Mouse (Mus musculus) bone marrow macrophage, adult 2 months (primary cell): ENCODE results near the gene Kcnj2.

Source experiments
- CTCF ChIP-seq: IDR thresholded peaks from 2 replicates; pipeline ENCODE4 v1.5.1; 2012; ENCODE audit warnings: low read depth, mild to moderate bottlenecking, low read length, moderate library complexity
- POLR2A ChIP-seq: IDR thresholded peaks from 2 replicates; pipeline ENCODE4 v1.6.1; 2012; ENCODE audit warnings: mild to moderate bottlenecking, low read depth, low read length, borderline replicate concordance

- TF ChIP-seq POLR2A: no peak
- TF ChIP-seq CTCF: no peak
Observed at GRCm38 (mm10) chr11:111101620-111102176, 35.7 kb downstream of the Kcnj2 start.
